ENCODE assay signal across 10 mouse cellular contexts in genomic region chr1:184822678-184823077, GRCm38 (mm10). TPM values are rescaled to one million over a fixed set of nuclear protein-coding genes. Genes with fewer than 3 reads are reported as not detected.
DNase-seq lines count a peak whose midpoint lies in the region; ATAC-seq and TF ChIP-seq lines count a peak whose summit lies in the region.
"Had no signal": no experiment of that assay in that cellular context is flagged by ENCODE, and none has a peak within 500 bp of the region (broad histone marks: within the 10 kb centered on the region; RNA-seq: fewer than 3 reads in every experiment).

No protein-coding gene starts in this region.

- no peak for DNase-seq in heart, postnatal 14 days
- peak; percentile 38 to 53 for DNase-seq in layer of hippocampus, postnatal 10 days (ENCODE audit: low spot score in 2 of 2)
- DNase-seq in right cerebral cortex, adult 18-20 months = peak; percentile 63
- DNase-seq in adipocyte (ENCODE audit: low spot score) = no peak
- no peak for DNase-seq in gastrocnemius, postnatal 36 days

- H3K9me3 ChIP-seq in heart, embryonic 12.5 days (replicated peaks) = no peaks in the 10 kb centered on the region
- H3K9me3 ChIP-seq in ES-Bruce4 (replicated peaks; ENCODE audit: control insufficient read depth, insufficient read depth, low read length, poor library complexity, severe bottlenecking) = no peaks in the 10 kb centered on the region
- no peaks in the 10 kb centered on the region for H3K9me3 ChIP-seq in embryonic facial prominence, embryonic 12.5 days

- peaks cover 10% of the 10 kb centered on the region for H3K4me1 ChIP-seq in heart, embryonic 12.5 days (replicated peaks)
- H3K4me1 ChIP-seq in ES-Bruce4 (ENCODE audit: control insufficient read depth, insufficient read depth, low read length) = peaks cover 3% of the 10 kb centered on the region
- H3K4me1 ChIP-seq in embryonic facial prominence, embryonic 12.5 days = peaks cover 17% of the 10 kb centered on the region; the same call in 1 of the 2 replicates

- no peak overlapping the region for H3K27ac ChIP-seq in heart, embryonic 12.5 days (ENCODE audit: poor library complexity, severe bottlenecking)
- peak overlapping the region; percentile 17; the same call in 1 of the 2 replicates for H3K27ac ChIP-seq in ES-Bruce4 (ENCODE audit: insufficient read depth, low read length)
- no peak overlapping the region for H3K27ac ChIP-seq in embryonic facial prominence, embryonic 12.5 days

- no peak for TF ChIP-seq CTCF in ES-Bruce4 (IDR thresholded peaks at IDR 0.05; ENCODE audit: low read depth, low read length)

- 22% methylated on average over 11 of the region's 11 CpGs for WGBS in heart, embryonic 12.5 days
- WGBS in embryonic facial prominence, embryonic 12.5 days = 11% methylated on average over 11 of the region's 11 CpGs

- peak overlapping the region; percentile 54 for H3K4me2 ChIP-seq in heart, embryonic 12.5 days
- H3K4me2 ChIP-seq in embryonic facial prominence, embryonic 12.5 days (replicated peaks) = peak overlapping the region; percentile 36

- no peak for ATAC-seq in heart, embryonic 12.5 days (ENCODE audit: insufficient number of reproducible peaks, low FRiP score)
- ATAC-seq in embryonic facial prominence, embryonic 12.5 days (ENCODE audit: insufficient number of reproducible peaks, insufficient read depth, low FRiP score, low TSS enrichment) = peak; percentile 69; the same call in 1 of the 2 replicates
- ATAC-seq: Patski had no signal

- peaks cover 27% of the 10 kb centered on the region for H3K36me3 ChIP-seq in heart, embryonic 12.5 days
- no peaks in the 10 kb centered on the region for H3K36me3 ChIP-seq in ES-Bruce4 (ENCODE audit: control insufficient read depth, insufficient read depth, low read length, poor library complexity, severe bottlenecking)
- peaks cover 24% of the 10 kb centered on the region for H3K36me3 ChIP-seq in embryonic facial prominence, embryonic 12.5 days

- no peak for TF ChIP-seq POLR2A in ES-Bruce4 (IDR thresholded peaks at IDR 0.05; ENCODE audit: insufficient read depth, low read length)

- TF ChIP-seq EP300 in ES-Bruce4 (IDR thresholded peaks at IDR 0.05; ENCODE audit: insufficient read depth, low read depth, low read length) = no peak

- intact Hi-C loops in heart, postnatal 14 days (cut with DNase I) = no loop called here
- intact Hi-C loops in gastrocnemius, postnatal 36 days (cut with DNase I) = loop anchor here (10.0 kb wide), 1 partner anchor 372 kb away; no protein-coding TSS in a partner anchor

- H3K4me3 ChIP-seq in heart, embryonic 12.5 days = no peak overlapping the region
- H3K4me3 ChIP-seq in ES-Bruce4 (ENCODE audit: low read depth, low read length) = 0 out of 2 replicates have a peak overlapping the region, but pooled peaks have one; percentile 31
- no peak overlapping the region for H3K4me3 ChIP-seq in embryonic facial prominence, embryonic 12.5 days

- H3K27me3 ChIP-seq in heart, embryonic 12.5 days (replicated peaks) = no peaks in the 10 kb centered on the region
- H3K27me3 ChIP-seq in ES-Bruce4 (ENCODE audit: control insufficient read depth, insufficient read depth, low read length, poor library complexity, severe bottlenecking) = no peaks in the 10 kb centered on the region
- no peaks in the 10 kb centered on the region for H3K27me3 ChIP-seq in embryonic facial prominence, embryonic 12.5 days
- H3K27me3 ChIP-seq: Patski had no signal

- H3K9ac ChIP-seq in heart, embryonic 12.5 days = no peak overlapping the region
- H3K9ac ChIP-seq in ES-Bruce4 (ENCODE audit: low read depth, poor library complexity, severe bottlenecking) = no peak overlapping the region
- no peak overlapping the region for H3K9ac ChIP-seq in embryonic facial prominence, embryonic 12.5 days

RNA-seq across cellular contexts. Expression of gene Marc1, which starts 11.6 kb away (rescaled TPM):
- polyA plus RNA-seq in heart, embryonic 12.5 days (2016; fragmentation: Nextera tagmentation; extraction: Ambion mirVana) = 0.14 and 0.24 TPM in 2 replicates
- not detected for total RNA-seq in heart, postnatal 14 days (2021)
- polyA plus RNA-seq in ES-Bruce4 (2011; ENCODE audit: insufficient read depth, insufficient read length, low read depth, missing spikeins) = not detected in 2 replicates
- not detected in 2 replicates for polyA plus RNA-seq in embryonic facial prominence, embryonic 12.5 days (2016; fragmentation: Nextera tagmentation; extraction: Ambion mirVana)
- not detected for total RNA-seq in layer of hippocampus, postnatal 10 days (2021)
- total RNA-seq in gastrocnemius, postnatal 36 days (2021) = under 1 TPM; 0.22 to 0.36 TPM
- polyA plus RNA-seq: Patski; testis, adult 2 months had no signal

RNA-seq across cellular contexts. Expression of gene Marc2, which starts 23.6 kb away (rescaled TPM):
- polyA plus RNA-seq in heart, embryonic 12.5 days (2016; fragmentation: Nextera tagmentation; extraction: Ambion mirVana) = 92.5 and 95.8 TPM in 2 replicates
- 100 to 1,000 TPM; 121 to 126 TPM for total RNA-seq in heart, postnatal 14 days (2021)
- 70.9 and 77.4 TPM in 2 replicates for polyA plus RNA-seq in ES-Bruce4 (2011; ENCODE audit: insufficient read depth, insufficient read length, low read depth, missing spikeins)
- 144 and 152 TPM in 2 replicates for polyA plus RNA-seq in embryonic facial prominence, embryonic 12.5 days (2016; fragmentation: Nextera tagmentation; extraction: Ambion mirVana)
- 100 to 1,000 TPM in 1 of 2 experiments, 10 to 100 TPM in 1; 96.2 to 109 TPM for total RNA-seq in layer of hippocampus, postnatal 10 days (2021)
- 100 to 1,000 TPM; 124 to 142 TPM for total RNA-seq in gastrocnemius, postnatal 36 days (2021)

Comparison
In these comparisons a context has a peak if more than half of its experiments do, and no peak if none do; other contexts are left out.
1. DNase-seq: peak in layer of hippocampus, postnatal 10 days (2 of 2) and right cerebral cortex, adult 18-20 months (single experiment); none in heart, postnatal 14 days (0 of 2), adipocyte (single experiment) and gastrocnemius, postnatal 36 days (0 of 2).